Mouse (Mus musculus): Measurements from ENCODE around the gene Wdr31.

DNA sequence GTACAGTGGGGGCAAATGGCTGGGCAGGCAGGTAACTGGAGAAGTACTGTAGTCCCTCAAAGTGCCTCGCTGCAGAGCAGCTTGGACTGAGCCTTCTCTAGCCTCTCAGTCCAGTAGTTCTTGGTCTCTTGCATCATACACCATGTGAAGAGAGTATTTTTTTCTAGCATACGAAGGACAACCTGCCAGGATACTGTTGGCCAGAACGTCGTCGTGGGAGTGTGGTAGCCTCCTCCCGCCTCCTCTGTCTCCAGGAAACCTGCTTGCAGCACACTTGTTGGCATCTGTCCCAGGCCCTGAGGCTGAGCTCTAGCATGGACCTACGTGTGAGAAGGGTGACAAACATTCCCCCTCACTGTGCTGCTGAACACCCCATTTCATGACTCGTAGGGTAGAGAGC is 26.1 kb upstream of the Wdr31 start:
- TF ChIP-seq GATA1 (IDR thresholded peaks at IDR 0.05; ENCODE audit: borderline replicate concordance, low read length): no peak
- TF ChIP-seq FLI1 (IDR thresholded peaks at IDR 0.05; ENCODE audit: low read length): no peak

All from megakaryocyte, embryonic 14.5 days (primary cell).